Mouse (Mus musculus) activated CD4-positive, CD25-positive, alpha-beta regulatory T cell, adult 4 months (primary cell): ENCODE measurements around the gene Ddx39b. TPM values are rescaled to one million over a fixed set of nuclear protein-coding genes. Genes with fewer than 3 reads are reported as not detected.
"Not testable (repeated sequence)": the region's sequence is repeated elsewhere in the genome, so short reads cannot be mapped to it uniquely, and the experiment has no call there.

Source experiments
- ATAC-seq: one replicate; pipeline ENCODE4 v1.8.0; 2017
- polyA plus RNA-seq, 2 experiments: library from polyadenylated mRNA; unstranded; fragments of 100-300 nt; shearing (Covaris generic); gene quantifications; one replicate each; pipeline ENCODE4 v1.2.1; 2017

The Ddx39b gene
- polyA plus RNA-seq, 2 experiments from 2014 or later, result 200 to 247 TPM

- no peak for ATAC-seq
Measured at GRCm38 (mm10) chr17:35220156-35220952, 21.2 kb upstream of the Ddx39b start, which contains the start of gene Gm16181. TSS of gene Gm16181 (plus strand) at chr17:35220834.

- no peak for ATAC-seq
Measured at GRCm38 (mm10) chr17:35222299-35222698, 19.2 kb upstream of the Ddx39b start.

- ATAC-seq, result no peak
Measured at GRCm38 (mm10) chr17:35224641-35225040, 16.9 kb upstream of the Ddx39b start.

DNA sequence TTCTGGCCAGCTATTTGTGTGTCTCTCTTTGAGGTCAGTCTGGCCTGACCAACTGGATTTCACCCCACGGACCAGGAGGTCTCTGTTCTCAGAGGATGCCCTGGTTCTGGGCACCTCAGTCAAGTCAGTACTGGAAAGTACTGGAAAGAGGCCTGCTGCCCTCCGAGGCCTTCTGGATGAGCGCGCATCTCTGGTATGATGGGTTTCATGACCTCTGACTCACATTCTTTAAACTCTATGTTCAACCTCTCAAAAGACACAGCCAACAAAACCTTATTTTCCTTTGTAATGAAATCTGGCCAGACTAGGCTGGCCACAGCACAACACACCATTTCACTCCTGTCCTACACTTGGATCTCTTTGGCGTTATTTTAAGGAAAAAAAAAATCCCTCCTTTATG, 16.1 kb upstream of the Ddx39b start:
- ATAC-seq, result no peak

DNA sequence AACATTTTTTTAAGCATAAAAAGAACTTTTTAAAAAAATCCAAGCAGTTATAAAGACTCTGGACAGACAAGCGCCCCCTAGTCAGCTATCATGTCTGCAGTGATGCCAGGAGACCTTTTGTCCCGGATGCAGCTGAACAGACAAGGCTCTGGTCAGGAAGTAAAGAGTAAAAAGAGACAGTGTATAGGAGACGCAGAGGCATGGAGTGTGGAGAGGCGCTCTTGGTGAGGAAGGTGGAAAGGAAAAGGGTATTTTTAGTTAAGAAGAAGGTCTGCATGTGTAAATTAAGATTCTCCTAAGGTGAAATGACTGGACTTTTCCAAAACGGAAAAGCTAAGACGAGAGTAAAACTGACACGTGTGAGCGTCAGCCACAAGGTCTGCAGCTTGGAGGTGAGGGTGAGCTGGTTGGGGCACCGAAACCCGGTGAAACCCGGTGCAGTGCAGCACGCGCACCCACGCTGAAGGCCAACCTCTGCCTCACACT, 14.9 kb upstream of the Ddx39b start:
- peak; percentile 21 for ATAC-seq

- ATAC-seq, result peak; percentile 58
Measured at GRCm38 (mm10) chr17:35231022-35231421, 10.5 kb upstream of the Ddx39b start.

DNA sequence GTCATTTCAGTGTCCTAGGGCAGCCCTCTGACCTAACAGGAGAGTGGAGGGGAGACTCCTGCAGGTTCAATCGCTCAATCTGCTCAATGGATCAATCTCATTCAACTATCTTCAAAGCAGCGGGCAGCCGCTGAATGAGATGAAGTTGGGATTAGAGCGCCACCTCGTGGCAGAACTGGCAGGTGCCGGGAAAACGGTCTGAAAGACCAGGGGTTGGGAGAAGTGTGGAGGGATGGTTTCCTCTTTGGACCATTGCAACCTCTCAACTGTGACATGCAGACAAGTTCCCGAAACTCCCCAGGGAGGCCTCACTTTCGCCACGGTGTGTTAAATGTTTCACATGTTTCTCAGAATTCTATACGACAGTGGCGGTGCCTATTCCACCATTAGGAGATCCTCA, 9.5 kb upstream of the Ddx39b start:
- ATAC-seq, result no peak

DNA sequence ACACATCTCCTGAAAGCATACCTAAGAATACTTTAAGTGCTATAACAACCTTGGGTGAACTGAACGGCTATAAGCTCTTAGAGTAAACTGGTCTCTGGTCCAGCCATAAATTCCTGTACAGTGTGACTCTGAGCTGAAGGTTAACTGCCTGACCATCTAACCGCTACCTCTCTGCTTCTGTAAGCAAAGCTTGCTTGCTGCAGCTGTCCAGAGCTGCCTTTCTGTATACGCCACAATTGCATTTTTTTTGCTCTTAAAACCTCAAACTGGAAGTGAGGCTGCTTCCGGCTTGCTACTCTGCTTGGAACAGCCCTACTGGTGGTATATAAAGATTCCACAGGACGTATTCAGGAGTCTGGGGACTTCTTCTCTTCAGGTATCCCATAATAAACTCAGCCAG, 8.9 kb upstream of the Ddx39b start:
- ATAC-seq, result peak; percentile 18

GRCm38 (mm10) chr17:35233114-35233980, 8.2 kb upstream of the Ddx39b start, which contains the start of gene Atp6v1g2:
TSS of gene Atp6v1g2 (plus strand) at chr17:35233660.
- ATAC-seq, result no peak

- not testable (repeated sequence) for ATAC-seq
Measured at GRCm38 (mm10) chr17:35234090-35234489, 7.5 kb upstream of the Ddx39b start.

DNA sequence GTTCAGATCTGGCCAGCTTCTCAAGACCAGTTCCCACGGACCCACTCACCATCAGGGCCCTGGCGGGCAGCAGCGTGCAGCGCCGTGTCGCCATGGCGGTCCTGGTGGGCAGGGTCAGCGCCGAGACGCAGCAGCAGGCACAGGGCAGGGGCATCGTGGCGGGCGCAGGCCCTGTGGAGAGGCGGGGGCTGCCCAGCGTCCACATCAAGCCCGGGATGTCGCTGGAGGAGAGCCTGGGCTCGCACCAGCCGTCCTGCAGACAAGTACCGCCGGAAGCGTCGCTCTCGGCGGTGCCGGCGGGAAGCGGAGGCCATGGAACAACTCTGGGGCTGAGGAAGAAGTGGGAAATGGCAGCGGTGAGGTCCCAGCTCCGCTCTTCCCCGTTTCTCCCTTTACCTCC, 6.6 kb upstream of the Ddx39b start:
- no peak for ATAC-seq

- peak; percentile 32 for ATAC-seq
Measured at GRCm38 (mm10) chr17:35235614-35236389, 5.7 kb upstream of the Ddx39b start, which contains the start of gene Nfkbil1. TSS of gene Nfkbil1 (minus strand) at chr17:35235792.

GRCm38 (mm10) chr17:35236390-35236746, 5.2 kb upstream of the Ddx39b start:
- ATAC-seq, result peak; percentile 60

DNA sequence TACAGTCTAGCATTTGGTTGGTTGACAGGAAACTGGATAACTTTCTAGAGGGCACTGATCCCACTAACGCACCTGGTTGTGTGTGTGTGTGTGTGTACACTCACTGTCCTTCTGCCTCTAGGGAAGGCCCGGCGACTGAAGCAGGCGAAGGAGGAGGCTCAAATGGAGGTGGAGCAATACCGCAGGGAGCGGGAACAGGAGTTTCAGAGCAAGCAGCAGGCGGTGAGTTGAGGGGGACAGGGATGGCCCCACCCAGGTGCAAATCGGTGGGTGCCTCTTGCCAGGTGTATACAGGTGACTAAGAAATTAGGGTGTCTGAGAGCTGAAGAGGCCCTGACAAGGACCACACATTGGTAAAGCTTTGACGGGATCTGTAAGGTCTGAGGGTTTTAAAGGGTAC, 4.5 kb upstream of the Ddx39b start:
- ATAC-seq, result no peak

- no peak for ATAC-seq
Measured at GRCm38 (mm10) chr17:35237504-35237903, 4.0 kb upstream of the Ddx39b start.

DNA sequence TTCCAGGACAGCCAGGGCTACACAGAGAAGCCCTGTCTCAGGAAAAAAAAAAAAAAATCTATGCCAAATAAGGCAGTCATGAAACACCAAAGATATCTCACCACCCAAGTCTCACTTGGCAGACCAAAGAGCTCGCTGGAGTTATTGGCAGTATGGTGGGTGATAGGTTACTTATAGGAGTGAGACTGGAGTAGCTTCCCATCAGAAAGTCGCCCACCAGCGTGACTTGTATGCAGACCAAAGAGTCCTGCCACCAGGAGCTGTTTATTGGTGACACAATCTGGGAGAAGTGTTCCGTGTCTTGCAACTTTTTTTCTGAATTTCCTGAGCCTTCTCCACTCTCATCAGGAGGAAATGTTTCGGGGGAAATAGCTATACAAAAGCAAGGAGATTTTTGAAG, 1.8 kb upstream of the Ddx39b start:
- ATAC-seq, result no peak

DNA sequence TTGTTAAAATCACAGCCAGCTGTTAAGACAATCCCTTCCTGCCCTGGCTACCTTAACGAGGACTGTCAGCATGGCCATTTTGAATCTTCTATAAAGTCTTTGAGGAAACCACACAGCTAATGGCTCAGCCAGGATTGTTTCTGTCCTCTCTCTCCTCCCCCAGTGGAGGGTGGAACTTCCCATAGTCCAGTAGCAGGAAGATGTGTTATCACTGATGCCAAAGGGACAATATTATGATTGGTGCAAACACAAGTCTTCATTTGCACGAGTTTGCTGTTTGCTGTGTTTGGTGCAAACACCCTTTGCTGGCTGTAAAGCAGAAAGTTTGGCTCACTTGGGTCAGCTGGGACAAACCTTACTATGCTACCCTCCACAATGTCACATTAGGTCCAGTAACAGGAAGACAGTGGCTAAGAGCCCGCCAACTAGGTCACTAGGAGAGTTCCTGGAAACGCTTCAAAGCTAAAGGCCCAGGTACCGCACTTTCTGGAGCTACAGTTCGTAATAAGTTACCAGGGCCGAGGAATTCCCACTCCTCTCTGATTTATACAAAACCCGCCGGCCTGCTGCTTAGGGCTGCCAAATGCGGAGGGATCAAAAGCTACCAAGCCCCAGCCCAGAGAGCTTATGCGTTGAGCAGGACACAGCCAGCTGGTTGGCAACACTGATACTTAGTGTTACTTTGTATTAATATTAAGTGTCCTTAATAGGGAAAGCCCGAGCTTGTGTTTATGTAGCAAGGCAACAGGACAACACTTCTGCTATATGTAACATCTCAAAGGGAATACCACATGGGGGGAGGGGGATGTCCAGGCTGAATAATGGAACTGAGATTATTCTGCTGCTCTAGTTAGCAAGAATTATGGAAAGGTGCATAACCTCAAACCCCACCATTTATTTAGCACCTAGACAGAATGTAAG, 902 bp upstream of the Ddx39b start:
- ATAC-seq, result no peak

DNA sequence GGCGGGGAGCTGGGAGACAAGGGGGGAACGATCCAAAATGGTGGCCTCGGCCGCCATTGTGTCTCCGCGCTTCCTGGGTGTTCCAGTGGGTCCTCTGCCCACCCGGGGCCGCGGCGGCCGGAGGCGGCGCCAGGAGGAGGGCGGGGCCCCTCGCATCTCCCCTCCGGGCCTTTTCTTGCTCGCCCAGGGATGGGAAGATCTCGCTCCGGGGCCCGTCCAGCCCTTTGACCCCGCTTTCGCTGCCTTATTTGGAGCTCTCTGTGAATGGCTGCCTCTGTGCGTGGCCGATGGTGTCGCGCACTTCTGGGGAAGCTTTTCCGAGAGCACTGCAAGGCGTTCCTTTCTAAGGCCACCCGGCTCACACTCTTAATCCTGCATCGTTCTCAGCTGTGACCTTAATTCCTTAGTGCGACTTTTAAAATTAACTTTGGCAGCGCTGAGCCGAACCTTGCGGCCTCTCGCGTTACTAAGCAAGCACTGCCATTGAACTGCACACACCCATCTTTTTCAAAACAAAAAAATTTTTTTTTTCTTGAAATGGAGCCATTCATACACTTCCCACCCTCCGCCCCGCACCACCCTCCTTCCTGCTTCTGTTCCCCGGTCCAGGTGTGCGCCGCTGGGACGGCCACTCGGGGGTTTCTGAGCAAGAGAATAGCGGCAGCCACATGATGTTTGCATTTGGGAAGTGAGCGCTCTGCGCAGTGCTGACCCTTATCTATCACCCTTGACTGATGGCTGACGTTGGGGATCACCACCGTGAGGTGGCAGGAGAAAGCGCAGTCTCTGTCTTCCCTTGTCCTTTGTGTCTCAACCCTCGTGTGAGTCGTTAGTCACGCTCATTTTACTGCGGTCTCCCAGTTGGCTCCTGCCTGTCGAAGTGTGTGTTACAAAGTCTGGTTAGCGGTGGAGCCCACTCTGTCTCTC, 732 bp downstream of the Ddx39b start:
- ATAC-seq, result peak; percentile 32

GRCm38 (mm10) chr17:35243086-35243485, 1.5 kb downstream of the Ddx39b start:
- no peak for ATAC-seq

GRCm38 (mm10) chr17:35244999-35245398, 3.5 kb downstream of the Ddx39b start:
- ATAC-seq, result no peak
